Mouse (Mus musculus): ENCODE measurements around the gene Pkig. TPM values are rescaled to one million over a fixed set of nuclear protein-coding genes. Genes with fewer than 3 reads are reported as not detected.

Gene Pkig
- total and polyA plus RNA-seq, 3 experiments: 214 to 344 (median 237) TPM

GRCm38 (mm10) chr2:163615401-163615800 lies 42.8 kb upstream of the Pkig start:
- Histone ChIP-seq H3K36me3 (ENCODE audit: control insufficient read depth, insufficient read depth, low read length) (peaks cover 16% of the 10 kb centered on the region), H3K9ac (ENCODE audit: low read depth, low read length) (no peak overlapping the region), H3K79me2 (replicated peaks; ENCODE audit: control insufficient read depth, insufficient read depth, low read length) (no peaks in the 10 kb centered on the region; the same call in 1 of the 2 replicates), H3K4me1 (ENCODE audit: control insufficient read depth, insufficient read depth, low read length) (no peaks in the 10 kb centered on the region), H3K4me3 (no peak overlapping the region), H3K27ac (no peak overlapping the region), H3K27me3 (ENCODE audit: control insufficient read depth, insufficient read depth, low read length) (no peaks in the 10 kb centered on the region)
- intact Hi-C loops (cut with DNase I): no loop called here
- 80% methylated on average over 9 of the region's 9 CpGs for WGBS
- 0 out of 2 replicates have a peak, but pooled peaks have one; percentile 24 for TF ChIP-seq POLR2A (IDR thresholded peaks at IDR 0.05; ENCODE audit: insufficient read depth, low read depth, low read length)
- TF ChIP-seq CTCF (IDR thresholded peaks at IDR 0.05): no peak
- DNase-seq: no peak

- H3K36me3 ChIP-seq (ENCODE audit: control insufficient read depth, insufficient read depth, low read length): peaks cover 18% of the 10 kb centered on the region
- 87% methylated on average over 4 of the region's 4 CpGs for WGBS
Observed at GRCm38 (mm10) chr2:163615906-163616651, 42.1 kb upstream of the Pkig start.

GRCm38 (mm10) chr2:163616652-163617227 lies 41.4 kb upstream of the Pkig start:
- no peak for TF ChIP-seq CTCF (IDR thresholded peaks at IDR 0.05)
- TF ChIP-seq POLR2A (IDR thresholded peaks at IDR 0.05; ENCODE audit: insufficient read depth, low read depth, low read length): 0 out of 2 replicates have a peak, but pooled peaks have one; percentile 17
- intact Hi-C loops (cut with DNase I): loop anchor here (2.0 kb wide), 1 partner anchor 14 kb away; no protein-coding TSS in a partner anchor
- H3K4me3 ChIP-seq: no peak overlapping the region
- DNase-seq: no peak
- peaks cover 21% of the 10 kb centered on the region for H3K36me3 ChIP-seq (ENCODE audit: control insufficient read depth, insufficient read depth, low read length)
- WGBS: 70% methylated on average over 3 of the region's 3 CpGs
- no peaks in the 10 kb centered on the region; the same call in 1 of the 2 replicates for H3K4me1 ChIP-seq (ENCODE audit: control insufficient read depth, insufficient read depth, low read length)
- no peaks in the 10 kb centered on the region; the same call in 1 of the 2 replicates for H3K79me2 ChIP-seq (replicated peaks; ENCODE audit: control insufficient read depth, insufficient read depth, low read length)
- no peak overlapping the region for H3K9ac ChIP-seq (ENCODE audit: low read depth, low read length)
- no peak overlapping the region for H3K27ac ChIP-seq
- no peaks in the 10 kb centered on the region for H3K27me3 ChIP-seq (ENCODE audit: control insufficient read depth, insufficient read depth, low read length)

More at GRCm38 (mm10) chr2:163615906-163616651, 42.1 kb upstream of the Pkig start:
- H3K79me2 ChIP-seq (replicated peaks; ENCODE audit: control insufficient read depth, insufficient read depth, low read length): no peaks in the 10 kb centered on the region; the same call in 1 of the 2 replicates
- TF ChIP-seq POLR2A (IDR thresholded peaks at IDR 0.05; ENCODE audit: insufficient read depth, low read depth, low read length) (no peak), EP300 (IDR thresholded peaks at IDR 0.05; ENCODE audit: insufficient read depth, low read depth, low read length) (no peak), CTCF (IDR thresholded peaks at IDR 0.05) (no peak)
- H3K9ac ChIP-seq (ENCODE audit: low read depth, low read length): no peak overlapping the region
- no peak overlapping the region for H3K27ac ChIP-seq
- intact Hi-C loops (cut with DNase I): loop anchor here (2.0 kb wide), 1 partner anchor 15 kb away; no protein-coding TSS in a partner anchor
- H3K4me1 ChIP-seq (ENCODE audit: control insufficient read depth, insufficient read depth, low read length): no peaks in the 10 kb centered on the region; the same call in 1 of the 2 replicates
- no peak for DNase-seq
- H3K27me3 ChIP-seq (ENCODE audit: control insufficient read depth, insufficient read depth, low read length): no peaks in the 10 kb centered on the region
- no peak overlapping the region for H3K4me3 ChIP-seq

DNA sequence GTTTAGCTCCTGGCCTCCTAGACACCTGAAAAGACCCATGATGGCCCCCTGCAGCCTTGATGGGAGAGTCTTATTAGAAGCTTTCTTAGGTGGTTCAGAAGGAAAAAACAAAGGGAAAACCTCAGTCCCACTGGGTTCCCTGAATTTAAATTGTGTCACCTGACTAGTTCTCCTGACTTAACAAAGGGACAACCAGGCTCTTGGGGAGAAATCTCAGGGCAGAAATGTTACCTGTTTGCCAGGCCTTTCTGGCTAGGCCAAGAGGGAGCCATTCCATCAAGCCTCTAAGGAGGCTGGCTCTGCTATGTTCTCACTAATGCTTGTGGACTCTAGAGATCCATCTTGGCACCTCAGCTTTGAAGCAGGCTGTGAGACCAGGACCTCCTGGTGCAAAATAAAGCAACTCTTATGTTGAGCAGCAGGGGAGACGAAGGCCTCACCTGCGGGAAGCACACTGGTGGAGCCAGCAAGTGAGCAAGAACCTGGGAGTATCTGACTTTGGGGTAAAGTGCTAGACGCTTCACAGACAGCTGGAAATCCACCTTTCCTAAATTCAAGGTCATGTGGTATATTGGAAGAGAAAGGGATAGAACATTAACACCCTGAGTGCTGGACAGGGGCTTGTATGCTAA lies 40.8 kb upstream of the Pkig start:
- intact Hi-C loops (cut with DNase I): loop anchor here (2.0 kb wide), 1 partner anchor 13 kb away; no protein-coding TSS in a partner anchor
- Histone ChIP-seq H3K4me1 (ENCODE audit: control insufficient read depth, insufficient read depth, low read length) (no peaks in the 10 kb centered on the region; the same call in 1 of the 2 replicates), H3K27me3 (ENCODE audit: control insufficient read depth, insufficient read depth, low read length) (no peaks in the 10 kb centered on the region), H3K9ac (ENCODE audit: low read depth, low read length) (no peak overlapping the region), H3K4me3 (no peak overlapping the region), H3K79me2 (replicated peaks; ENCODE audit: control insufficient read depth, insufficient read depth, low read length) (no peaks in the 10 kb centered on the region; the same call in 1 of the 2 replicates), H3K36me3 (ENCODE audit: control insufficient read depth, insufficient read depth, low read length) (peaks cover 24% of the 10 kb centered on the region), H3K27ac (no peak overlapping the region)
- no peak for DNase-seq
- 77% methylated on average over 3 of the region's 3 CpGs for WGBS
- TF ChIP-seq CTCF (IDR thresholded peaks at IDR 0.05) (no peak), POLR2A (IDR thresholded peaks at IDR 0.05; ENCODE audit: insufficient read depth, low read depth, low read length) (peak; percentile 12; the same call in 1 of the 2 replicates), EP300 (IDR thresholded peaks at IDR 0.05; ENCODE audit: insufficient read depth, low read depth, low read length) (no peak)

- no peaks in the 10 kb centered on the region for H3K27me3 ChIP-seq (ENCODE audit: control insufficient read depth, insufficient read depth, low read length)
- intact Hi-C loops (cut with DNase I): loop anchor here (2.0 kb wide), 1 partner anchor 13 kb away; no protein-coding TSS in a partner anchor
- TF ChIP-seq EP300 (IDR thresholded peaks at IDR 0.05; ENCODE audit: insufficient read depth, low read depth, low read length) (no peak), POLR2A (IDR thresholded peaks at IDR 0.05; ENCODE audit: insufficient read depth, low read depth, low read length) (0 out of 2 replicates have a peak, but pooled peaks have one; percentile 9)
- H3K9ac ChIP-seq (ENCODE audit: low read depth, low read length): no peak overlapping the region
- H3K4me3 ChIP-seq: no peak overlapping the region
- H3K4me1 ChIP-seq (ENCODE audit: control insufficient read depth, insufficient read depth, low read length): no peaks in the 10 kb centered on the region; the same call in 1 of the 2 replicates
- H3K36me3 ChIP-seq (ENCODE audit: control insufficient read depth, insufficient read depth, low read length): peaks cover 24% of the 10 kb centered on the region
- no peaks in the 10 kb centered on the region; the same call in 1 of the 2 replicates for H3K79me2 ChIP-seq (replicated peaks; ENCODE audit: control insufficient read depth, insufficient read depth, low read length)
- no peak for DNase-seq
- H3K27ac ChIP-seq: no peak overlapping the region
- 90% methylated on average over 4 of the region's 4 CpGs for WGBS
Observed at GRCm38 (mm10) chr2:163617874-163618273, 40.3 kb upstream of the Pkig start.
